Mouse (Mus musculus): ENCODE results near the gene Csrnp3. TPM values are rescaled to one million over a fixed set of nuclear protein-coding genes. Genes with fewer than 3 reads are reported as not detected.
A peak's percentile ranks its signal among the peaks of the same experiment; 100 is the strongest.

Gene Csrnp3
- polyA plus RNA-seq, 1 experiment from 2014 or later: 0.42 TPM

DNA sequence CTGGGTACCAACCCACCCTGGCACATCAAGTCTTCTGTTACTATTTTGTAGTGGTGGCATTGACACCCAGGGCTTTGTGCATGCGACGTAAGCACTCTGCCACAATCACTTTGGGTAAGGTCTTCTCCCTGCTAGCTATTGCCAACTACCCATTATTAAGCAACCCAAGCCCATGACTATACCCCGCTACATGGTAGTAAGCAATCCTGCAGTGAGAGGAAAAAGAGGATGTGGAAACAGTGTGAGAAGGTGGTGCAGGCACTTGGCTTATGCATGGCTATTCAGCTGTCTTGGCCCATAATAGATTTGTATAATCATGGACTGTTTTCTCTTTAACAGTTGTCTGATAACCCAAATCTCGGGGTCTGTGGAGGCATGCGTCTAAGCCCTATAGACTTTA is 11.2 kb downstream of the Csrnp3 start:
- ATAC-seq (ENCODE audit: low FRiP score, low TSS enrichment) (no peak), DNase-seq (ENCODE audit: low spot score) (no peak)
- H3K9me3 ChIP-seq (ENCODE audit: control insufficient read depth, low read length): no peaks in the 10 kb centered on the region
- H3K27ac ChIP-seq (replicated peaks): no peak overlapping the region
- no peak for TF ChIP-seq EP300 (optimal IDR thresholded peaks at IDR 0.05)
- no peak for TF ChIP-seq CTCF (IDR thresholded peaks at IDR 0.05; ENCODE audit: low read depth)
- no peaks in the 10 kb centered on the region for H3K4me1 ChIP-seq (replicated peaks; ENCODE audit: control insufficient read depth, insufficient read depth)
- H3K4me2 ChIP-seq (replicated peaks; ENCODE audit: low read depth): no peak overlapping the region
- WGBS: 90% methylated on average over 5 of the region's 5 CpGs
- H3K36me3 ChIP-seq (ENCODE audit: control insufficient read depth, insufficient read depth, low read length): no peaks in the 10 kb centered on the region
- H3K27me3 ChIP-seq (ENCODE audit: control insufficient read depth, insufficient read depth, low read length): no peaks in the 10 kb centered on the region
- H3K4me3 ChIP-seq (ENCODE audit: low read depth, low read length): no peak overlapping the region
- no peak overlapping the region for H3K9ac ChIP-seq (ENCODE audit: low read length)

DNA sequence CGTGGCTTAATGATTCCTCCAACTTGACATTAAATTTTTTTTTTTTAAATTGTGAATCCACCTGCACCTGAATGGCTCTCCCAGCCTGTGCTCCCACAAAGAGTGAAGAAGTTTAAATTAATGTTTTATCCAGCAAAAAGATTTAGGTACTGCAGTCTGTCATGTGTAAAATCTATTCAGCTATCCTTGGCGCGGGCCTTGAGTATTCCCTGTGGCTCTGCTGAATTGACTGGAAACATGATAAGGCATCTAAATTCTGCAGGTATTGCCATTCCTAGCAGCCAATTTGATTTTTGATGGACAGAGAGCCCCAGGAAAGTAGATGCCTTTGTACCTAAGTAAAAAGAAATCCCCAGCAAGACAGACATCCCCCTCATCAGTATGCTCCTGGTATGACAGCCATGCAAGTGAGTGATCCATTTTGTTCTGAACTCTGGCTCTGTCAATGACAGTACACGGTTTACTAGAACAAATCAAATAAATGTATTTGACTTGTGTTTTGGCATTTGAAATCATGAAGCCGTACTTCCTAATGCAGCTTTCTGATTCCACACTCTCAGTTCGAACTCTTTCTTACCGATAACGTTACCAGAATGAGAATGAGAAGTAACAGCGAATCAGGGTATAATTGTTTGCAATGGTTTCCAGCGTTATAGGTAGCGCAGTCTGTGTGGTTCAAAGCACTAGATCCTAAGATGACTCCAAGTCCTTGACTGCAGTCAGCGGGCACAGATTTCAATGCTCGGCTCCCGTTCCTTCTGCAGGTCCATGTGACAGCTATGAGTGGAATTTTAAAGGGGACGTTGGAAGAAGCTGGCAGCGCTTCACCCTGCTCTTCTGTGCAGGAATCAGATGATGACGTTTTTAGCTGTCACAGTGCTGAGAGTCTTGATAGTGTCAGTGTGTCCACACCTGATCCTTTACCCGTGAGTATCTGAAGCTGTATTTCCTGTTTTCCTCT is 14.5 kb downstream of the Csrnp3 start:
- H3K4me2 ChIP-seq (replicated peaks; ENCODE audit: low read depth): no peak overlapping the region
- H3K27me3 ChIP-seq (ENCODE audit: control insufficient read depth, insufficient read depth, low read length): no peaks in the 10 kb centered on the region
- DNase-seq (ENCODE audit: low spot score): no peak
- no peaks in the 10 kb centered on the region for H3K4me1 ChIP-seq (replicated peaks; ENCODE audit: control insufficient read depth, insufficient read depth)
- ATAC-seq (ENCODE audit: low FRiP score, low TSS enrichment): no peak
- H3K27ac ChIP-seq (replicated peaks): no peak overlapping the region
- no peak overlapping the region for H3K9ac ChIP-seq (ENCODE audit: low read length)
- H3K36me3 ChIP-seq (ENCODE audit: control insufficient read depth, insufficient read depth, low read length): no peaks in the 10 kb centered on the region
- TF ChIP-seq CTCF (IDR thresholded peaks at IDR 0.05; ENCODE audit: low read depth) (no peak), EP300 (optimal IDR thresholded peaks at IDR 0.05) (no peak)
- no peak overlapping the region for H3K4me3 ChIP-seq (ENCODE audit: low read depth, low read length)
- no peaks in the 10 kb centered on the region for H3K9me3 ChIP-seq (ENCODE audit: control insufficient read depth, low read length)
- WGBS: 84% methylated on average over 18 of the region's 18 CpGs

DNA sequence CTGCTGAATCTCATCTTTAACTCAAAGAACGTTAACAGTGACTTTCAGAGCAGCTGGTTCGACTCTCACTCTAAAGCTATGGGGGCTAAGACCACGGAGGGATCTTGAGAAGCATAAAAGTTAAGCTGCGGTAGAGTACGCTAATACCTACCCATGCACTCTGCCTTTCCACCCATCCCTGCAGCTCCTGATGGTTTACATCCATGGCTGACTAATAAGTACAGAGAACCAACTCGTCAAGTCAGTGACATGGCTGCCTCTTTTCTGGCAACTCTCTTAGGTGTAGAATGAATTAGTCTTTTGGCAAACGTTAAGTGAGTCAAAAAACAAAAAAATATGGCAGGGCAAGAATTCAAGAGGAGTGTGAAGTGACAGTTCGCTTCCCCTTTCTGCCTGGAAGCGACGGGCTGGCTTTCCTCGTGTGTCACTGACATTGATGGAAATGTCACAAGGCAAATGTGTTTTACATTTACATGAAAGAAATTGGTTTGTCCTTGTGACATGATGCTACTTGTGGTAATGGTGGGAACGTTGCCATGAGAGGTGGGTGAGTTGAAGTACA is 19.3 kb downstream of the Csrnp3 start:
- Histone ChIP-seq H3K4me1 (replicated peaks; ENCODE audit: control insufficient read depth, insufficient read depth) (no peaks in the 10 kb centered on the region), H3K4me2 (replicated peaks; ENCODE audit: low read depth) (no peak overlapping the region), H3K9ac (ENCODE audit: low read length) (no peak overlapping the region), H3K9me3 (ENCODE audit: control insufficient read depth, low read length) (no peaks in the 10 kb centered on the region), H3K36me3 (ENCODE audit: control insufficient read depth, insufficient read depth, low read length) (no peaks in the 10 kb centered on the region), H3K4me3 (ENCODE audit: low read depth, low read length) (no peak overlapping the region), H3K27ac (replicated peaks) (no peak overlapping the region), H3K27me3 (ENCODE audit: control insufficient read depth, insufficient read depth, low read length) (no peaks in the 10 kb centered on the region)
- ATAC-seq (ENCODE audit: low FRiP score, low TSS enrichment) (no peak), DNase-seq (ENCODE audit: low spot score) (no peak)
- 63% methylated on average over 12 of the region's 12 CpGs for WGBS
- no peak for TF ChIP-seq CTCF (IDR thresholded peaks at IDR 0.05; ENCODE audit: low read depth)
- TF ChIP-seq EP300 (optimal IDR thresholded peaks at IDR 0.05): no peak

DNA sequence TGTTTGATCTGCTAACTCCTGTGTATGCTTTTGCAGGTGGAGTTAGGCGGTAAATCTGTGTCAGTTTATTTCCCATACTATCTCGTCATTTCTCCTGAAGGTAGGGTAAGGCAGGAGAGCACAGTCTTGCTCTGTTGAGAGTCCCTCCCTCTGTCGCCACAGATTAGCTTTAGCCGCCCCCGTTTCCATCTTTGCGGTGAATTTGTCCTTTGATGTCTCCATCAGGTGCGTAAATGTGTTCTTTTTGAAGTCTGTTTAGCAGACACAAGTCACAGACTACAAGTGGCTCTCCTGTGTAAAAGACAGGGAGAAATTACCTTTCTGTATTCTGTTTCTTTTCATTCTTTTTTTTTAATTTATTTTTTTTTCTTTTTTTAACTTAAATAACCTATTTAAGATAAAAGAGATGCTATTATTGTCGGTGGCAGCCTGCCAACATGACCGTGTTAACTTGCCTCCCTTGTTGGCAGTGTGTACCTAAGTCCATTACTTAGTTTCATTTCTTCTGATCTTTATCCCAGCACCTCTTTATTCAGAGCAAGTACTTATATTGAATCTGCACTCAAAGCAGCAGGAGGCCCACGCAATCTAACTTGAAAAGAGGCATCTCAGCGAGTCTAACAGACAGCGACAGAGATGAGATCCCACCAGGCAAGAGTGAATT is 25.5 kb downstream of the Csrnp3 start:
- no peak overlapping the region for H3K9ac ChIP-seq (ENCODE audit: low read length)
- ATAC-seq (ENCODE audit: low FRiP score, low TSS enrichment) (no peak), DNase-seq (ENCODE audit: low spot score) (no peak)
- no peaks in the 10 kb centered on the region for H3K4me1 ChIP-seq (replicated peaks; ENCODE audit: control insufficient read depth, insufficient read depth)
- 52% methylated on average over 12 of the region's 12 CpGs for WGBS
- H3K9me3 ChIP-seq (ENCODE audit: control insufficient read depth, low read length): no peaks in the 10 kb centered on the region
- TF ChIP-seq CTCF (IDR thresholded peaks at IDR 0.05; ENCODE audit: low read depth): no peak
- no peak for TF ChIP-seq EP300 (optimal IDR thresholded peaks at IDR 0.05)
- no peaks in the 10 kb centered on the region for H3K27me3 ChIP-seq (ENCODE audit: control insufficient read depth, insufficient read depth, low read length)
- H3K4me2 ChIP-seq (replicated peaks; ENCODE audit: low read depth): peak overlapping the region; percentile 5; the same call in 1 of the 2 replicates
- H3K4me3 ChIP-seq (ENCODE audit: low read depth, low read length): no peak overlapping the region
- no peak overlapping the region for H3K27ac ChIP-seq (replicated peaks)
- H3K36me3 ChIP-seq (ENCODE audit: control insufficient read depth, insufficient read depth, low read length): no peaks in the 10 kb centered on the region

DNA sequence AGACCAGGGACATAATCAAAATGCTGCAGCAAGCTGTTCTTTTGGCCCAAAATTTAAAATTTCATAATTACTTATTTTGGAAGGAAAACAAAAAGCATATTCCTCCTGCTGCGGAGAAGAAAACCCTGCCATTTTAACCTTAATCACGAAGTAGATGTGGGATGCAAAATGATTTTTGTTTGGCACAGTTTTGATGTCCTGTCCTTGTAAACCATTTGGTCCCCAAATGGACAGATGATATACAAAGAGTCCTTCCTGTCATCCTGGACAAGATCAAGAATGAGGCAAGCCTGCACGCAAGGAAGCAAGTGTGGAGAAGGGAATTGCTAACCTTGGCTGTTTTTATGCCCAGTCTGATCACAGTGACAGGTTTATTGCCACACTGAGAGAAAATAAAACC is 46.0 kb downstream of the Csrnp3 start:
- no peak overlapping the region for H3K4me2 ChIP-seq (replicated peaks; ENCODE audit: low read depth)
- 83% methylated on average over 3 of the region's 3 CpGs for WGBS

More for the DNA sequence above, 46.0 kb downstream of the Csrnp3 start:
- TF ChIP-seq EP300 (optimal IDR thresholded peaks at IDR 0.05) (no peak), CTCF (IDR thresholded peaks at IDR 0.05; ENCODE audit: low read depth) (no peak)
- DNase-seq (ENCODE audit: low spot score): no peak
- H3K27ac ChIP-seq (replicated peaks): no peak overlapping the region
- no peak for ATAC-seq (ENCODE audit: low FRiP score, low TSS enrichment)
- no peaks in the 10 kb centered on the region for H3K27me3 ChIP-seq (ENCODE audit: control insufficient read depth, insufficient read depth, low read length)
- no peak overlapping the region for H3K9ac ChIP-seq (ENCODE audit: low read length)
- H3K9me3 ChIP-seq (ENCODE audit: control insufficient read depth, low read length): no peaks in the 10 kb centered on the region
- no peaks in the 10 kb centered on the region for H3K4me1 ChIP-seq (replicated peaks; ENCODE audit: control insufficient read depth, insufficient read depth)
- no peaks in the 10 kb centered on the region for H3K36me3 ChIP-seq (ENCODE audit: control insufficient read depth, insufficient read depth, low read length)
- no peak overlapping the region for H3K4me3 ChIP-seq (ENCODE audit: low read depth, low read length)

All from stomach, postnatal 0 days (tissue).